Mouse (Mus musculus) T-cell, adult 2 months (primary cell): ENCODE measurements around the gene Osm.

Experiments used
- DNase-seq: peaks from one replicate; pipeline ENCODE4 v3.0.0; 2022; ENCODE audit warnings: low spot score

Gene Osm

GRCm38 (mm10) chr11:4270744-4271459 lies 34.7 kb downstream of the Osm start:
- DNase-seq, result no peak

- DNase-seq, result no peak
Measured at GRCm38 (mm10) chr11:4271544-4271943, 35.3 kb downstream of the Osm start.

- no peak for DNase-seq
Measured at GRCm38 (mm10) chr11:4276411-4276861, 40.2 kb downstream of the Osm start.

- DNase-seq, result no peak
Measured at GRCm38 (mm10) chr11:4279909-4280308, 43.7 kb downstream of the Osm start.

- no peak for DNase-seq
Measured at GRCm38 (mm10) chr11:4281852-4282251, 45.6 kb downstream of the Osm start.

GRCm38 (mm10) chr11:4283627-4284026 lies 47.4 kb downstream of the Osm start:
- no peak for DNase-seq

- peak; percentile 71 for DNase-seq
Measured at GRCm38 (mm10) chr11:4289280-4289679, 53.1 kb downstream of the Osm start.
